Mouse (Mus musculus): ENCODE results near the gene Kndc1.

Kndc1 gene

DNA sequence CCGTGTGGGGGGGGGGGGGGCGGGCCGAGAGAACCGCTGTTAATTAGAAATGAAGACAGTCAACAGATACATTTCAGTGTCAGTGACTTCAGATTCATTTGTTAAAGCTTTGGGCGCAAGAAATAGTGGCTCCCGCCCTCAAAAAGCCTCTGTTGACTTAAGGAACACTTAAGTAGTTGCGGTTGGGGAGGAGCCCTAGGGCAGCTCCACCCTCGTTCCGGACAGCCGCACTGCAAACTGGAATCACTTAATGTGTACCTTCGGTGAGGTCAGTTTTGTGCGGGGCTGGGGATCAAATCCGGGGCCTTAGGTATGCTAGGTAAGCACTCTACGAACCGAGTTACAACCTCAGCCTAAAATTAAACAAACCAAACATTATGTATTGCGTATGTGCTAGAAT, 56.6 kb downstream of the Kndc1 start:
- DNase-seq (ENCODE audit: low spot score in 2 of 2) = no peak

DNA sequence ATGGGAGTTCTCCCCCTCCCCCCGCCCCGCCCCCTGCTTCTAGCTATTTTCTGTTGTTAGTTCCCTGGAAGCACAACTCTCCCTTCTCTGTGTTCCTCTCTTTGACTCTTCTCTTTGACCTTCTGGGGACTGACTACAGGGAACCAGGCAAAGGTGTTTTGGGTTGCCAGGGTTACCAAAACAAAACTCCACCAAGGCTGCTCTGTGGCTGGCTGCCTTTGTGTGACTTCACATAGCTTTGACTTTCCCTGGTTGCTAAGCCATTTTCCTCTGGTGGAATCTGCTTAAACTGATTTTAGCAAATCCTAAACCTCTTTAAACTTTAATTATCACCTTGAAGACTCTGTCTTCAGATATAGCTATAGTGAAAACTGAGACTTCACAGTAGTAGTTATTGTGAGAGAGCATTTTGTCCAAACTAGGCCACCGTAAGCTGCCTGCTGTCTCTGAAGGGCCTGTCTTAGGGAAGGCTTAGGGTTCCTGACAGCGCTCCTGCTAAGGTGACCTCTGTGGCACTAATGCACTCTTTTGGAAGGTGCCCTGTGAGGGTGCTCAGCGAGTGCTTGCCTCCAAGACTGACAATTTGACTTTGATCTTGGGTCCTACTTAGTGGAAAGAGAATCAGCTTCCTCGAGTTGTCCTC, 57.6 kb downstream of the Kndc1 start:
- no peak for DNase-seq (ENCODE audit: low spot score in 2 of 2)

- DNase-seq (ENCODE audit: low spot score in 2 of 2) = no peak
Measured at GRCm38 (mm10) chr7:139955505-139955904, 61.0 kb downstream of the Kndc1 start.

GRCm38 (mm10) chr7:139956658-139957057, 62.2 kb downstream of the Kndc1 start:
- DNase-seq (ENCODE audit: low spot score in 2 of 2) = no peak

- DNase-seq (ENCODE audit: low spot score in 2 of 2) = no peak
Measured at GRCm38 (mm10) chr7:139957437-139957836, 62.9 kb downstream of the Kndc1 start.

DNA sequence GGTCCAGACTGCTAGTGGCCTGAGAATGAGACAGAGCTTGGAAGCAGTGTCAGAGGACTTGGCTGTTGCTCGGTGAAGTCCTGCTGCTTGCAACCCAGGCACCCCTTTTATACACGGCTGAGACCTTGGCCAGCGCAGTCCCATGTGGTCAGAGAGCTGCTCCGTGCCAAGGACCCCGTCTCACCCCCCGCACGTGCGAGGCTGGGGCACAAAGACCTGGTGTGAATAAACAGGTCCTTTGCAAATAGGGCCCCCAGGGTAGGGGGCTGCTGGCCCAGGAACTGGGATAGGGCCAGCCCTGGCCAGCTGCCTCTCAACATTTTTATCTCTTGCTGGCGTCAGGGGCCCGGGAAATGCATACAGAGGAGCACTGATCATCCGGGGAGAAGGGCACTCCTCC, 63.5 kb downstream of the Kndc1 start:
- no peak for DNase-seq (ENCODE audit: low spot score in 2 of 2)

DNA sequence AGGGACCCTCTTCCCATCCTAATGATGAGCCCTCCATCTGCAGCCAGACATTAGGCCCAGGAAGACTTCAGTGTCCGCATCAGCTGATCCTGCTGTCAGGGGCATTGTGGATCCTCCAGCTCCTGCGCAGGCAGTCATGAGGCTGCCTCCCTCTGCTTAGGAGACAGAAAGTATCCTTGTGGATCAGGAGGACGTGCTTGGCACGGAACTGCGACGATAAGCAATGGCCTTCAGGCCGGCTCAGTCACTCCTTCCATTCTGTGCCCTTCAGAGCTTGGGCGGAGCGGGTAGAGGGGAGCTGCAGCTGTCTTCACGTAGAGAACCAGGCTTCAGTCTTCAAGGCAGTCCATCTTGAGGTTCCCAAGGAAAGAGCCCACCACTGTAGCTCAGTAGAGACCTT, 66.6 kb downstream of the Kndc1 start:
- DNase-seq (ENCODE audit: low spot score in 2 of 2) = no peak

DNA sequence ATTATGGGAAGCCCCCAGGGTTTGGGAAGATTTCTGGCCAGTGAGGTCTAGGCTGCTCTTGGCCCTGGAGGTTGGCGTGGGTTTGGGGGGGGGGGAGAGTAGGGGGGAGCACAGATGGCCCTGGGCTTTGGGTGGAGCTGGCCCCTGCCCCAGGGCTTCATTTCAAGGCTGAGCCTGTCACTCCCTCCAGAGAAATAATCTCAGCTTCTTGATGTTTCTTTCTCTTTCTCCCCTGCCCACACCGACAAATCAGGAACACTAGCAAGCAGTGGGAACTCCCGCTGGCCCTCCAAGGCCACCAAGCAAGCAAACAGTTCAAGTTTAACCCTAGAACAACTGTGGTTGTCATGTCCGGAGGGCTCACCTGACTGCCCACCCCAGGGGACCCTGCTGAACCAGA, 69.3 kb downstream of the Kndc1 start:
- DNase-seq (ENCODE audit: low spot score in 2 of 2) = no peak

DNA sequence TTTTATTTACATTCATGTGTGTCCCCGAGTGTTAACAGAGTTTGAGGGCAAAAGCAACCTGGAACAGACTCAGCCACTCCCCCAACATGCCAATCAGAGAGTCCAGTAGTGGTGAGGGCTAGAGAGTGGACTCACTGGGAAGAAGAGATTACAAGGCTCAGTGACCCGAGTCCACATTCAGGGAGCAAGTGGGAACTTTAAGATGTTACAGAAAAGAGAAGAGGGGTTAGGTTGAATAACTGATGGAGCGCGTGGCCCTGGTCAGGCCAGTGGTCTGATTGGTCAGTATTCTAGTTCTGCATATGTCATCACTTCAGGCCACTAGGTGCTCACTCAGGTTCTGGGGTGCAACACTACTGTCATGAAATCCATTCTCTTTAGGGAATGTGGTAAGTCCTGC, 72.7 kb downstream of the Kndc1 start:
- DNase-seq (ENCODE audit: low spot score in 2 of 2) = no peak

DNA sequence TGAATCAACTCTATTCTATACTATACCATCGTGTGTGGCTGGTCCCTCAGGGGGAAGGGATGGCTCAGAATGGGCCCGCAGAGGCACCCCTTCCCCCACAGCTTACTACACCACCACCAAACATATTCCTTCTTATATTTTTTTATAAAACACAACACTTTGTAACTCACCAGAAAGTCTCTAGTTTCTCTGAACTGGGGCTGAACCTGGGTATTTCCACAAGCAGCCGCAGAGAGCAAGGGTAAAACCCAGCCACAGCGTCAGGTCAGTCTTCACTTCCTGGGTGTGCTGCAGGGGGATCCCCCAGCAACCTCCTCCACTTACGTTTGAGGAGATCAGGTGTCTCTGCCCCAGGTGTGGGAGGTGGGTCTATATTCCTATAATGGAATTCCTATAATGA, 73.9 kb downstream of the Kndc1 start:
- DNase-seq (ENCODE audit: low spot score in 2 of 2) = no peak

GRCm38 (mm10) chr7:139969348-139970130, 75.0 kb downstream of the Kndc1 start:
- peak; percentile 83 to 93 for DNase-seq (ENCODE audit: low spot score in 2 of 2)

- DNase-seq (ENCODE audit: low spot score in 2 of 2) = no peak
Measured at GRCm38 (mm10) chr7:139970216-139970919, 75.9 kb downstream of the Kndc1 start.

- DNase-seq (ENCODE audit: low spot score in 2 of 2) = no peak
Measured at GRCm38 (mm10) chr7:139970979-139971378, 76.5 kb downstream of the Kndc1 start.

- DNase-seq (ENCODE audit: low spot score in 2 of 2) = no peak
Measured at GRCm38 (mm10) chr7:139971436-139971835, 76.9 kb downstream of the Kndc1 start.

- no peak for DNase-seq (ENCODE audit: low spot score in 2 of 2)
Measured at GRCm38 (mm10) chr7:139972923-139973331, 78.4 kb downstream of the Kndc1 start.

- no peak for DNase-seq (ENCODE audit: low spot score in 2 of 2)
Measured at GRCm38 (mm10) chr7:139974307-139974706, 79.8 kb downstream of the Kndc1 start.

DNA sequence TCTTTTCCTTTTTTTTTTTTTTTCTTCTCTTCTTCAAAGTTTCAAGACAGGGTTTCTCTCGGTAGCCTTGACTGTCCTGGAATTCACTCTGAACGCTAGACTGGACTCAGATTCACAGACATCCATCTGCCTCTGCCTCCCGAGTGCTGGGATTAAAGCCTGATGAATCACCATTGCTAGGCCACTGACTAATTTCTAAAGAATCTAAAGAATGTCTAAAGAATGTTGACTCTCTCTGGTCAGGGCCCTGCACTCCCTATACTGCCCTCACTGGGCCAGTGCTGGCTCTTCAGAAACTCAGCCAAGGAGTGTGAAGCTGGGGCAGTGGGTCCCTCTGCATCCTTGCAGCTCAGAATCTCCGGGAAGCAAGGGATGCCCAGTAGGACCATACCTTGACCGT, 81.0 kb downstream of the Kndc1 start:
- no peak for DNase-seq (ENCODE audit: low spot score in 2 of 2)

- DNase-seq (ENCODE audit: low spot score in 2 of 2) = peak; percentile 90 to 94
Measured at GRCm38 (mm10) chr7:139978278-139978892, 83.9 kb downstream of the Kndc1 start, which contains the start of gene 6430531B16Rik. Gene 6430531B16Rik (minus strand): TSS chr7:139978755.

DNA sequence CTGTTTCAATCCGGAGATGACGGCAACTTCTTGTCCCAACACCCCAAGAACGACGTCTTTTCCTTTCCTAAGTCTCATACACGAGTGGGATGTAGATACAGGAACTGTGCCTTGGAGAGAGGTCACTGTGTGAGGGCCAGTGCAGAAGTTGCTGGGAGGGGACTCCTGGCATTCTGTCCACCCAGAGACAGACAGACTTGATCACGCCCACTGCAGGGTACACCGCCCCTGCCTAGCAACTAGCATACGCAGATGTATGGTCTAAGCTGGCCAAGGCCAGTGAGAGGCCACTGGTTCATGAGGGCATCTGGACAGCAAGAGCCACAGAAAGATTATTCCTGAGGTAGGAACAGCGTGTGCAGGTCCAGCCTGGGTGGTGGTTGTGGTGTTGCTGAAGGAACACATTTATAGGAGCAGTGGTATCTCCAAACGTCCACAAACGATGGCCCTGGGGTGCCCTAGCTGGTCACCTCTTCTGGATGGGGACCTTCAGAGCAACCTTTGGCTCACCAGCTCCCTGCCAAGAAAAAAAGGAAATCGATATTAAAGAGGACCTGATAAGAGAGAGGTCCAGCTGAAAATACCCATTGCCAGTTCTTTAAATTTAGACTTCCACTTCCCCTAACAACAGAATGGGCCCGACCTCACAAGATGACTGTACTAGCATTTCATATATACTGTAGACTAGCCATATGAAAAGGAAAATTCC, 84.7 kb downstream of the Kndc1 start:
- peak in 1 of 2 experiments; percentile 26 for DNase-seq (ENCODE audit: low spot score in 2 of 2)

GRCm38 (mm10) chr7:139980778-139981177, 86.3 kb downstream of the Kndc1 start:
- no peak for DNase-seq (ENCODE audit: low spot score in 2 of 2)

DNA sequence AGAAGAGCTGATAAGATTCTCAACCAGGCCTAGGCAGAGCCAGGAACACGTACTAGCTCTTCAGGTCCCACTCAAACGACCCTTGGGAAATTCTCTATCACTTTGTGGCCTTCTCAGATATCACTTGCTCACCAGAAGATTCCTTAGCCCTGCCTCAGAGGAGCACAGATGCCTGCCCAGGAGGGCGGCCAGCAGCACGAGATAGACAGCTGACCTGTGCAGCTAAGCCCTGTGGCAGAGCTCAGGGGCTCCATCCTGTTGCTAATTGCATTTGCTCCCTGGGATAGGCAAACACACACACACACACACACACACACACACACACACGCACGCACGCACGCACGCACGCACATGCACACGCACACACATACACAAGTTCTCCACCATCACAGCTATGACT, 87.6 kb downstream of the Kndc1 start:
- no peak for DNase-seq (ENCODE audit: low spot score in 2 of 2)

DNA sequence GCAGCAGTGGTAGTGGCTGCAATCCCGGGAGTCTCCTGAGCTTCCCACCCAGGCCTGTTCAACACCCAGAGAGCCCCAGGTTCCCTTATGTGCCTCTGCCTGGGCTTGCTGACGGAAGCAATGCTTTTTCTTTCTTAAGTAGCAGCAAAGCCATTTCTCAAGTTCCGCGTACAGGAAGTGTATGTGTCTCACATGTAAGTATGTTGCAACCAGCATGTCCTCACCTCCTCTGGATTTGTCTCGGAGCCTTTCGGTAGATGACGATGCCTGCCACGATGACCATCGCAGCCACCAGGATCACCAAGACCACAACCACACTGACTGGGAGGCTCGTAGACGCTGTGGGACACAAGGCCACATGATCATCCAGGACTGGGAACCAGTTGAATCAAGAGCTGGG, 90.0 kb downstream of the Kndc1 start:
- DNase-seq (ENCODE audit: low spot score in 2 of 2) = no peak
